In the genomic region with DNA sequence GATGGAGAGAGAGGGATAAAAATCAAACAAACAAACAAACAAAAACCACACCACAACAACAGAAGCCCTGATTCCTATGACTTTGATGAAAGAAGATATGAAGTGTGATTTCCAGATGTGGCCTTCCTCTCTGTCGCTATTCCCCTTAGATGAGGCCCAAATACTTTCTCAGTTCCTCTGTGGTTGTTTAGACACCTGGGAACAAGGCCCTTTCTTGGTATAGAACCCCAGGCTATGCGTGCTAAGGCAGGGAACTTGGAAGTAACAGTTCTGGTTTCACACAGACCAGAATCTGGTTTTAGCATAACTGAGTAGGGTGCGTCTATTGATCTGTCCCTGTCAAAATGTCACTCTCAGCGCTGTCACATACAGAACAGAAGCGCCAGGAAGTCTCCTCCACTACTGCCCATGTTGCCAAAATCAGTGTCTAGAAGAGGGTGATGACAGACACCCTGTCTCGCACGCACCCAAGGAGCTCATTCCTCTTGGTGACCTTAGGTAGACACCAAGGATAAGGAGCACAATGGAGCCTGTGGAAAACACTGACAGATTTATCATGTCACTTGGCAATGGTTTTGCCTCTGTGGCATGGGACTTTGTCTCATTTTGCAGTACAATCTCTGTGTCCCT, we compare ENCODE assay signal across 21 mouse cellular contexts. TPM values are rescaled to one million over a fixed set of nuclear protein-coding genes. Genes with fewer than 3 reads are reported as not detected.
DNase-seq lines count a peak whose midpoint lies in the region; ATAC-seq lines count a peak whose summit lies in the region.
"Had no signal": no experiment of that assay in that cellular context is flagged by ENCODE, and none has a peak within 500 bp of the region (broad histone marks: within the 10 kb centered on the region; RNA-seq: fewer than 3 reads in every experiment).

No protein-coding gene starts in this region.

- no peak overlapping the region for H3K9ac ChIP-seq in heart, embryonic 12.5 days
- no peak overlapping the region for H3K9ac ChIP-seq in heart, embryonic 16.5 days (ENCODE audit: low read length)
- H3K9ac ChIP-seq in forebrain, embryonic 11.5 days (ENCODE audit: low read length): no peak overlapping the region
- H3K9ac ChIP-seq: embryonic facial prominence, embryonic 13.5 days; forebrain, embryonic 13.5 days; hindbrain, embryonic 14.5 days; intestine, embryonic 15.5 days had no signal

- H3K4me1 ChIP-seq in heart, embryonic 12.5 days (replicated peaks): peaks cover 40% of the 10 kb centered on the region
- H3K4me1 ChIP-seq in heart, embryonic 16.5 days (ENCODE audit: control insufficient read depth, insufficient read depth, low read length): peaks cover 28% of the 10 kb centered on the region
- no peaks in the 10 kb centered on the region for H3K4me1 ChIP-seq in forebrain, embryonic 11.5 days (replicated peaks; ENCODE audit: control insufficient read depth, insufficient read depth, low read length)
- H3K4me1 ChIP-seq: forebrain, embryonic 13.5 days; hindbrain, embryonic 10.5 days; intestine, embryonic 15.5 days had no signal

- H3K9me3 ChIP-seq in heart, embryonic 12.5 days (replicated peaks): no peaks in the 10 kb centered on the region
- no peaks in the 10 kb centered on the region for H3K9me3 ChIP-seq in heart, embryonic 16.5 days (replicated peaks; ENCODE audit: control insufficient read depth, low read length)
- no peaks in the 10 kb centered on the region for H3K9me3 ChIP-seq in forebrain, embryonic 11.5 days (ENCODE audit: control insufficient read depth, low read length)
- H3K9me3 ChIP-seq: embryonic facial prominence, embryonic 13.5 days; forebrain, embryonic 13.5 days; hindbrain, embryonic 10.5 days; intestine, embryonic 15.5 days had no signal

- intact Hi-C loops in heart, postnatal 14 days (cut with DNase I): no loop called here

- 48% methylated on average over 7 of the region's 7 CpGs for WGBS in heart, embryonic 12.5 days
- 39% methylated on average over 7 of the region's 7 CpGs for WGBS in heart, embryonic 16.5 days
- WGBS in forebrain, embryonic 11.5 days: 90% methylated on average over 7 of the region's 7 CpGs

- no peak overlapping the region for H3K4me3 ChIP-seq in heart, embryonic 12.5 days
- H3K4me3 ChIP-seq in heart, embryonic 16.5 days (ENCODE audit: low read length): no peak overlapping the region
- no peak overlapping the region for H3K4me3 ChIP-seq in forebrain, embryonic 11.5 days (ENCODE audit: low read depth, low read length)
- H3K4me3 ChIP-seq: embryonic facial prominence, embryonic 13.5 days; forebrain, embryonic 13.5 days; gastrocnemius, adult 2 months; heart, adult 2 months; hindbrain, embryonic 10.5 days; intestine, embryonic 15.5 days had no signal

- DNase-seq in heart, adult 18-20 months: peak; percentile 44 to 54
- no peak for DNase-seq in heart, postnatal 14 days
- no peak for DNase-seq in heart, adult 8-10 months (ENCODE audit: low spot score)
- DNase-seq in forebrain, embryonic 11.5 days (ENCODE audit: low spot score): no peak
- no peak for DNase-seq in cerebellum, adult 11 months
- DNase-seq: adrenal gland, postnatal 25 days; cerebellum, adult 9-10 months; cerebellum, postnatal 25 days; gastrocnemius, adult 2 months; gastrocnemius, postnatal 25 days; kidney, adult 18-20 months had no signal

- 0 out of 2 replicates have a peak overlapping the region, but pooled peaks have one; percentile 1 for H3K27ac ChIP-seq in heart, embryonic 12.5 days (ENCODE audit: poor library complexity, severe bottlenecking)
- no peak overlapping the region for H3K27ac ChIP-seq in heart, embryonic 16.5 days (ENCODE audit: low read length)
- H3K27ac ChIP-seq in forebrain, embryonic 11.5 days (ENCODE audit: low read depth, low read length): no peak overlapping the region
- H3K27ac ChIP-seq: embryonic facial prominence, embryonic 13.5 days; forebrain, embryonic 13.5 days; gastrocnemius, adult 2 months; heart, adult 2 months; hindbrain, embryonic 10.5 days; hindbrain, embryonic 14.5 days; intestine, embryonic 15.5 days had no signal

- no peaks in the 10 kb centered on the region for H3K27me3 ChIP-seq in heart, embryonic 12.5 days (replicated peaks)
- no peaks in the 10 kb centered on the region for H3K27me3 ChIP-seq in heart, embryonic 16.5 days (ENCODE audit: control insufficient read depth, insufficient read depth, low read length)
- H3K27me3 ChIP-seq in forebrain, embryonic 11.5 days (ENCODE audit: control insufficient read depth, insufficient read depth, low read length): no peaks in the 10 kb centered on the region
- H3K27me3 ChIP-seq: embryonic facial prominence, embryonic 13.5 days; forebrain, embryonic 13.5 days; intestine, embryonic 15.5 days; Patski had no signal

- peak overlapping the region; percentile 20; the same call in 1 of the 2 replicates for H3K4me2 ChIP-seq in heart, embryonic 12.5 days
- H3K4me2 ChIP-seq in heart, embryonic 16.5 days (ENCODE audit: low read depth, low read length): no peak overlapping the region
- no peak overlapping the region for H3K4me2 ChIP-seq in forebrain, embryonic 11.5 days (ENCODE audit: low read depth, low read length, severe bottlenecking)
- H3K4me2 ChIP-seq: embryonic facial prominence, embryonic 13.5 days; forebrain, embryonic 13.5 days; hindbrain, embryonic 14.5 days; intestine, embryonic 15.5 days had no signal

- ATAC-seq in heart, embryonic 12.5 days (ENCODE audit: insufficient number of reproducible peaks, low FRiP score): no peak
- ATAC-seq in heart, embryonic 16.5 days (replicated peaks; ENCODE audit: extremely low read depth, insufficient read depth, low FRiP score): 0 out of 2 replicates have a peak, but pooled peaks have one; percentile 21
- ATAC-seq in forebrain, embryonic 11.5 days (replicated peaks; ENCODE audit: low FRiP score): no peak
- ATAC-seq: activated CD4-positive, CD25-positive, alpha-beta regulatory T cell, adult 4 months; forebrain, embryonic 13.5 days; intestine, embryonic 15.5 days; Patski had no signal

- H3K36me3 ChIP-seq in heart, embryonic 12.5 days: no peaks in the 10 kb centered on the region
- H3K36me3 ChIP-seq in heart, embryonic 16.5 days (ENCODE audit: control insufficient read depth, insufficient read depth): no peaks in the 10 kb centered on the region
- H3K36me3 ChIP-seq in forebrain, embryonic 11.5 days (ENCODE audit: control insufficient read depth, insufficient read depth, low read length): no peaks in the 10 kb centered on the region
- H3K36me3 ChIP-seq: embryonic facial prominence, embryonic 13.5 days; hindbrain, embryonic 10.5 days; intestine, embryonic 15.5 days had no signal

RNA-seq across cellular contexts. Expression of gene Slco3a1, which starts 23.0 kb away (rescaled TPM):
- 100 to 1,000 TPM; 106 to 115 TPM for total RNA-seq in heart, adult 18-20 months (2021)
- total RNA-seq in heart, postnatal 14 days (2021): 10 to 100 TPM; 54.7 to 62.0 TPM
- polyA plus RNA-seq in heart, embryonic 12.5 days (2016; fragmentation: Nextera tagmentation; extraction: Ambion mirVana): 29.8 and 33.6 TPM in 2 replicates
- 100 to 1,000 TPM; 120 to 156 (median 130) TPM for total RNA-seq in heart, adult 8-10 months (2022)
- polyA plus RNA-seq in heart, embryonic 16.5 days (2015; fragmentation: Nextera tagmentation; extraction: Ambion mirVana): 15.3 and 15.8 TPM in 2 replicates
- polyA plus RNA-seq in forebrain, embryonic 11.5 days (2014; fragmentation: Nextera tagmentation; extraction: Ambion mirVana): 6.1 and 6.8 TPM in 2 replicates

Comparison
In these comparisons a context has a peak if more than half of its experiments do, and no peak if none do; other contexts are left out.
1. DNase-seq: peak in heart, adult 18-20 months (2 of 2); none in heart, postnatal 14 days (0 of 2), heart, adult 8-10 months (single experiment), forebrain, embryonic 11.5 days (single experiment) and cerebellum, adult 11 months (single experiment).